Mouse (Mus musculus) megakaryocyte, embryonic 14.5 days (primary cell): ENCODE measurements at regions not wholly inside any gene's neighbourhood (a gene's known extent, or its start where the extent isn't known, plus 50 kb on each side); places are given as distances from the start of the nearest gene placed in this dataset.

Experiments
- FLI1 ChIP-seq: IDR thresholded peaks from 2 replicates; pipeline ENCODE4 v1.6.1; 2012; ENCODE audit warnings: low read length, inconsistent platforms, mixed read lengths
- GATA1 ChIP-seq: IDR thresholded peaks from 3 replicates; pipeline ENCODE4 v1.6.1; 2012; ENCODE audit warnings: mixed read lengths, low read length, inconsistent platforms, borderline replicate concordance

- TF ChIP-seq GATA1 (no peak), FLI1 (no peak)
Measured at GRCm38 (mm10) chr16:76914311-76914710, 99.2 kb upstream of the Usp25 start.
